Mouse (Mus musculus) MEL (cell line): Measurements from ENCODE around the gene Gfpt1.

ENCODE experiments used
- CTCF ChIP-seq, 3 experiments: IDR thresholded peaks in 2 of 3; conservative IDR thresholded peaks in 1 of 3; 2 replicates each; pipeline ENCODE4 v1.5.1; 2011 to 2012; ENCODE audit warnings: low read length in 3 of 3, low read depth in 2 of 3, mild to moderate bottlenecking in 2 of 3, improper control_type of control experiment in 1 of 3, inconsistent platforms in 1 of 3, mixed read lengths in 1 of 3, moderate library complexity in 1 of 3; ENCODE audit not compliant: control insufficient read depth in 1 of 3, insufficient read depth in 1 of 3, poor library complexity in 1 of 3, severe bottlenecking in 1 of 3
- E2F4 ChIP-seq: IDR thresholded peaks from 2 replicates; pipeline ENCODE4 v1.6.1; 2011; ENCODE audit warnings: low read depth, low read length, improper control_type of control experiment, borderline replicate concordance
- ELF1 ChIP-seq: IDR thresholded peaks from 2 replicates; pipeline ENCODE4 v1.6.1; 2014; ENCODE audit warnings: low read depth, mild to moderate bottlenecking, inconsistent platforms, low read length, improper control_type of control experiment, moderate library complexity
- EP300 ChIP-seq, 2 experiments: IDR thresholded peaks; 2 replicates each; pipeline ENCODE4 v1.6.1; 2011; ENCODE audit warnings: improper control_type of control experiment in 2 of 2, low read length in 2 of 2, low read depth in 1 of 2, mild to moderate bottlenecking in 1 of 2
- ETS1 ChIP-seq: IDR thresholded peaks from 2 replicates; pipeline ENCODE4 v1.6.1; 2012; ENCODE audit warnings: low read depth, mild to moderate bottlenecking, inconsistent platforms, low read length, improper control_type of control experiment, moderate library complexity
- HCFC1 ChIP-seq: IDR thresholded peaks from 2 replicates; pipeline ENCODE4 v1.6.1; 2012; ENCODE audit warnings: low read depth, mild to moderate bottlenecking, inconsistent platforms, low read length, improper control_type of control experiment, moderate library complexity
- MEF2A ChIP-seq: IDR thresholded peaks from 2 replicates; pipeline ENCODE4 v1.6.1; 2014; ENCODE audit warnings: low read depth, mild to moderate bottlenecking, inconsistent platforms, low read length, improper control_type of control experiment; ENCODE audit not compliant: poor library complexity, insufficient replicate concordance, severe bottlenecking; ENCODE audit errors: extremely low read depth
- NRF1 ChIP-seq: IDR thresholded peaks from 2 replicates; pipeline ENCODE4 v1.6.1; 2014; ENCODE audit warnings: low read depth, mild to moderate bottlenecking, inconsistent platforms, low read length, improper control_type of control experiment, moderate library complexity; ENCODE audit not compliant: poor library complexity, insufficient read depth, severe bottlenecking
- POLR2A ChIP-seq, 2 experiments: IDR thresholded peaks; 2 replicates each; pipeline ENCODE4 v1.6.1; 2011 to 2012; ENCODE audit warnings: low read length in 2 of 2, mild to moderate bottlenecking in 2 of 2, control low read depth in 1 of 2, improper control_type of control experiment in 1 of 2, low read depth in 1 of 2, moderate library complexity in 1 of 2; ENCODE audit not compliant: control insufficient read depth in 1 of 2, insufficient read depth in 1 of 2, poor library complexity in 1 of 2
- SIN3A ChIP-seq: IDR thresholded peaks from 2 replicates; pipeline ENCODE4 v1.6.1; 2012; ENCODE audit warnings: low read length, improper control_type of control experiment, inconsistent platforms
- TBP ChIP-seq: IDR thresholded peaks from 2 replicates; pipeline ENCODE4 v1.8.0; 2011; ENCODE audit warnings: low read depth, low read length, improper control_type of control experiment
- TCF12 ChIP-seq: IDR thresholded peaks from 2 replicates; pipeline ENCODE4 v1.6.1; 2014; ENCODE audit warnings: low read depth, mild to moderate bottlenecking, inconsistent platforms, low read length, improper control_type of control experiment, moderate library complexity
- UBTF ChIP-seq: IDR thresholded peaks from 2 replicates; pipeline ENCODE4 v1.6.1; 2012; ENCODE audit warnings: low read depth, mild to moderate bottlenecking, inconsistent platforms, low read length, improper control_type of control experiment, moderate library complexity, borderline replicate concordance; ENCODE audit not compliant: insufficient read depth
- USF1 ChIP-seq: IDR thresholded peaks from 2 replicates; pipeline ENCODE4 v1.6.1; 2014; ENCODE audit warnings: low read depth, mild to moderate bottlenecking, inconsistent platforms, low read length, improper control_type of control experiment, moderate library complexity

DNA sequence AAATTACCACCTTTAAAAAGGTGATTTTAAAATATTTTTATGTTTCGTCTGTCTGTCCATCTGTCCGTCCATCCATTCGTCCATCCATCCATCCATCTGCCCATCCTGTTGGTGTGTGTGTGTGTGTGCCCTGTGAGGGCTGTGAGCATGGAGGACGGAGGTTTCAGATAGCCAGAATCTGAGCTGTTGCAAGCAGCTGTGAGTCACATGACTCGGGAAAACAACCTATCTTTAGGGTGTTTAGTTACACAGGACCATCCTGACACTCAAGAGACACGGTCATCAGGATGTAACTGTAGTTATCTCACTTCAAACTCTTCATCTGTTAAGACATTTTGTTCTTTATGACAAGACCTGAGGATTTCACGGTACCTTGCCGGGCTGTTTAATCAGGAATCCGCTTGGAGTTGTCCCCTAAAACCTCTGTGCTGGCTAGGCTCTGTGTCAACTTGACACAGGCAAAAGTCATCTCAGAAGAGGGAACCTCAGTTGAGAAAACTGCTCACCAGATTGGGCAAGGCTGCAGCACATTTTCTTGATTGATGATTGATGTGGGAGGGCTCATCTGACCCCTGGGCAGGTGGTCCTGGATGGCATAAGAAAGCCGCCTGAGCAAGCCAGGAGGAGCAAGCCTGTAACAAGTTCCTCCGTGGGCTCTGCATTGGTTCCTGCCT lies 61.6 kb downstream of the Gfpt1 start, which contains the start of gene D6Ertd527e:
- TF ChIP-seq POLR2A (IDR thresholded peaks at IDR 0.05; ENCODE audit: control insufficient read depth in 1 of 2, insufficient read depth in 1 of 2, low read depth in 1 of 2, low read length in 2 of 2, poor library complexity in 1 of 2) (no peak), EP300 (IDR thresholded peaks at IDR 0.05; ENCODE audit: low read depth in 1 of 2, low read length in 2 of 2) (no peak), MEF2A (no peak), ETS1 (no peak), CTCF (IDR thresholded peaks at IDR 0.05 in 2 of 3, conservative IDR thresholded peaks at IDR 0.05 in 1 of 3; ENCODE audit: control insufficient read depth in 1 of 3, insufficient read depth in 1 of 3, low read depth in 2 of 3, low read length in 3 of 3, poor library complexity in 1 of 3, severe bottlenecking in 1 of 3) (no peak), TBP (no peak), HCFC1 (no peak), ELF1 (no peak), TCF12 (no peak), NRF1 (no peak), USF1 (peak; percentile 39; the same call in 1 of the 2 replicates), SIN3A (no peak), UBTF (no peak), E2F4 (no peak)
